Mouse (Mus musculus): ENCODE measurements at regions not wholly inside any gene's neighbourhood (a gene's known extent, or its start where the extent isn't known, plus 50 kb on each side); places are given as distances from the start of the nearest gene placed in this dataset.

- TF ChIP-seq CTCF (IDR thresholded peaks at IDR 0.05; ENCODE audit: control insufficient read depth, insufficient read depth, insufficient replicate concordance, low read depth, low read length): no peak
- no peak for TF ChIP-seq POLR2A (IDR thresholded peaks at IDR 0.05; ENCODE audit: control insufficient read depth, low read depth, low read length)
Measured at GRCm38 (mm10) chr10:43743188-43744120, 158.1 kb downstream of the Qrsl1 start.
